Mouse (Mus musculus): ENCODE data around the gene Prr27. TPM values are rescaled to one million over a fixed set of nuclear protein-coding genes. Genes with fewer than 3 reads are reported as not detected.

Gene Prr27
- polyA plus RNA-seq (2011; ENCODE audit: insufficient read depth, insufficient read length, low replicate concordance, missing spikeins): not detected in 2 replicates

DNA sequence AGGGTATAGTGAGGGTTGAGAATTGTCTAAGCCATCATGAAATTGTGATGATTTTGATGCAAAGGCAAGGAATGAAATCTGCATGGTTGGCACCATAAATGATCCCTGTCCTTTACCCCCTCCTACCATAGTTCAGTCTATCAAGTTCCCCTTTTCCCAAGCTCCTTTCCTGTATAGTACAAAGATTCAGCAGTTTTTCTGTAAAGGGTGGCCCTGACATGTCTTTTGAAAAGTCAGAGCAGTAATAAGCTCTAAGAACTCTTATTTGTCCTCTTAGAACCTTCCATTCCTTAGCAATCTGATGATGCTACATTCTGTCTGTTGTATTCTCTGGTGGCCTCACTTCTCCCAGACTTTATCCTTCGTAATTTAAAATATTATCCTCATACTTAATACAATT is at the start of gene Prr27:
Prr27 (plus strand) TSS at position 301 of the 400 bp plus-strand sequence.
- Histone ChIP-seq H3K4me1 (ENCODE audit: control insufficient read depth, insufficient read depth, low read length) (no peaks in the 10 kb centered on the region), H3K4me3 (replicated peaks; ENCODE audit: control insufficient read depth, low read depth, low read length) (no peak within 1 kb of the TSS), H3K27ac (ENCODE audit: control insufficient read depth, insufficient read depth, low read depth, low read length, poor library complexity) (no peak within 1 kb of the TSS)
- TF ChIP-seq CTCF (IDR thresholded peaks at IDR 0.05; ENCODE audit: control insufficient read depth, insufficient read depth, low read length) (no peak), POLR2A (IDR thresholded peaks at IDR 0.05; ENCODE audit: borderline replicate concordance, control insufficient read depth, low read depth, low read length) (no peak)
- WGBS: 40% methylated on average over 1 of the region's 1 CpGs

DNA sequence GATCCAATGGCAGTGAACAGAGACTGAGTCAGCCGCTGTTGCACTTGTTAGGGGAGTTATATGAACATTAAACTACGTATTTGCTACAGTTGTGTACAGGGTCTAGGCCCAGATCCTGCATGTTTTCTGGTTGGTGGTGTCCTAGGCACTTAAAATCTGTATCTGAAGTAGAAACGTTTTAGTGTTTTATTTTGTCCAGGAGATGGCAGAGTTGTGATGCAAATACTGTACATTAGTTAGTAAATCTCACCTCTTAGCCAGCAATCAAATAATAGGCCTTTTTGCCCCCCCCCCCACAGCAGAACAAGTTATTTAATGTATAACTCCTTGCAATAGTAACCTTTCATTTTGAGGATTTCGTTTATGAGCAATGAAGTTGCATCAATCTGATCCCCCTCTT is 42.8 kb upstream of the Prr27 start:
- no peak overlapping the region for H3K4me3 ChIP-seq (replicated peaks; ENCODE audit: control insufficient read depth, low read depth, low read length)
- TF ChIP-seq CTCF (IDR thresholded peaks at IDR 0.05; ENCODE audit: control insufficient read depth, insufficient read depth, low read length): no peak
- WGBS: 41% methylated on average over 4 of the region's 4 CpGs
- no peak overlapping the region for H3K27ac ChIP-seq (ENCODE audit: control insufficient read depth, insufficient read depth, low read depth, low read length, poor library complexity)
- no peaks in the 10 kb centered on the region for H3K4me1 ChIP-seq (ENCODE audit: control insufficient read depth, insufficient read depth, low read length)

DNA sequence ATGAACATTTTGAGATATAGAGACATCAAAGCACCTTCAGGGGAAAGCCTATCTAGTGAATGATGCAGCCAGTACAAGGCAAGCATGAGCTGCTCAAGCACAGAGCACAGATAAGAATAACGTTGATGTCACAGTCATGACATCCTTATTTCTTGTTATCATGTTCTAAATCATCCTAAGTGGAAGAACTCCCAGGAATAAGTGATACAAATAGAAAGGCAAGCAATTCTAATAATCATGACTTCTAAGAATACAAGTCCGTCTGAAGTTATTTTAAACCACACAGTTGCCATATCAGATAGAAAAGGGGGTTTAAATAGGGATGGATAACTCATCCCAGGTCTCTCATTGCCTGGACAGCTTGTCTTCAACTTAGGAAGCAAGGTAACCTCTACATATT is 17.7 kb upstream of the Prr27 start, which contains the start of gene Csn1s2b:
Csn1s2b (plus strand) TSS at position 301 of the 400 bp plus-strand sequence.
- 70% methylated on average over 2 of the region's 2 CpGs for WGBS
- Histone ChIP-seq H3K27ac (ENCODE audit: control insufficient read depth, insufficient read depth, low read depth, low read length, poor library complexity) (no peak within 1 kb of the TSS), H3K4me3 (replicated peaks; ENCODE audit: control insufficient read depth, low read depth, low read length) (no peak within 1 kb of the TSS), H3K4me1 (ENCODE audit: control insufficient read depth, insufficient read depth, low read length) (no peaks in the 10 kb centered on the region)
- TF ChIP-seq POLR2A (IDR thresholded peaks at IDR 0.05; ENCODE audit: borderline replicate concordance, control insufficient read depth, low read depth, low read length) (no peak), CTCF (IDR thresholded peaks at IDR 0.05; ENCODE audit: control insufficient read depth, insufficient read depth, low read length) (no peak)

- Histone ChIP-seq H3K4me1 (ENCODE audit: control insufficient read depth, insufficient read depth, low read length) (no peaks in the 10 kb centered on the region), H3K4me3 (replicated peaks; ENCODE audit: control insufficient read depth, low read depth, low read length) (no peak overlapping the region), H3K27ac (ENCODE audit: control insufficient read depth, insufficient read depth, low read depth, low read length, poor library complexity) (no peak overlapping the region)
- 59% methylated on average over 2 of the region's 2 CpGs for WGBS
- TF ChIP-seq CTCF (IDR thresholded peaks at IDR 0.05; ENCODE audit: control insufficient read depth, insufficient read depth, low read length) (no peak), POLR2A (IDR thresholded peaks at IDR 0.05; ENCODE audit: borderline replicate concordance, control insufficient read depth, low read depth, low read length) (no peak)
Observed at GRCm38 (mm10) chr5:87809253-87809652, 16.2 kb upstream of the Prr27 start.

- no peak overlapping the region for H3K4me3 ChIP-seq (replicated peaks; ENCODE audit: control insufficient read depth, low read depth, low read length)
- 70% methylated on average over 3 of the region's 3 CpGs for WGBS
- H3K27ac ChIP-seq (ENCODE audit: control insufficient read depth, insufficient read depth, low read depth, low read length, poor library complexity): no peak overlapping the region
- TF ChIP-seq POLR2A (IDR thresholded peaks at IDR 0.05; ENCODE audit: borderline replicate concordance, control insufficient read depth, low read depth, low read length) (no peak), CTCF (IDR thresholded peaks at IDR 0.05; ENCODE audit: control insufficient read depth, insufficient read depth, low read length) (no peak)
- no peaks in the 10 kb centered on the region for H3K4me1 ChIP-seq (ENCODE audit: control insufficient read depth, insufficient read depth, low read length)
Observed at GRCm38 (mm10) chr5:87855136-87855716, 29.7 kb downstream of the Prr27 start.

DNA sequence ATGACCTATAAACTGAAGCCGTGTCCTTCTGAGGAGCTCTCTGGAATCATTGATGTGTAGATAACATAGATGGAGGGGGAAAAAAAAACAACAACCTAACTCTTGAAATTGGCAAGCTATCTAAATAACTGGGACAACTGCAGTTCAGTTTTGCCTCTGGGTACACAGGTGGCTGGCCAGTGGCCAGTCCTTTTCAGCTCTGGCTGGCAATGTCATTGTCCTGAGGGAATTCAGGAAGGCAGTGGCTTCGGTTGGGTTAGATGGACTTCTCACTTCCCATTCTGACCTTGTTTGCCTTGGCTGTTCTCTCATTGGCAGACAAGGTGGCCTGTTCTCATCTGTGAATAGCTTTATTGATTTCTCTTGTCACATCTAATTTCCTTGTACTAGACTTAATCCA is 44.6 kb downstream of the Prr27 start:
- WGBS: 75% methylated on average over 2 of the region's 2 CpGs
- TF ChIP-seq CTCF (IDR thresholded peaks at IDR 0.05; ENCODE audit: control insufficient read depth, insufficient read depth, low read length) (no peak), POLR2A (IDR thresholded peaks at IDR 0.05; ENCODE audit: borderline replicate concordance, control insufficient read depth, low read depth, low read length) (no peak)
- Histone ChIP-seq H3K4me3 (replicated peaks; ENCODE audit: control insufficient read depth, low read depth, low read length) (no peak overlapping the region), H3K27ac (ENCODE audit: control insufficient read depth, insufficient read depth, low read depth, low read length, poor library complexity) (no peak overlapping the region), H3K4me1 (ENCODE audit: control insufficient read depth, insufficient read depth, low read length) (no peaks in the 10 kb centered on the region)

DNA sequence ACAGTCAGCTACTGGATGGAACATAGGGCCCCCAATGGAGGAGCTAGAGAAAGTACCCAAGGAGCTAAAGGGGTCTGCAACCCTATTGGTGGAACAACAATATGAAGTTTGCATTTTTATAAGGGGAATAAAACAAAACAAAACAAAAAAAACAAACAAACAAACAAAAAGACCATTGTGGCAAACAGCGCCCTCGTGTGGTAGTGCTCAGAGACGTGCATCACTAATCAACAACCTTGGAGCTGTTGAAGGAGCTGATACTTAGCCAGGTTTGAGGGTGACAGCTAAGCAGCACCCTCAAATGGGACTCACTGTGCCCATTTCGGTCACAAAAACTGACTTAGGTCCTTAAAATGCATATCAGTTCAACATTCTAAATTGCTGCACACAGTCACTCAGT is 45.9 kb downstream of the Prr27 start:
- Histone ChIP-seq H3K4me1 (ENCODE audit: control insufficient read depth, insufficient read depth, low read length) (no peaks in the 10 kb centered on the region), H3K27ac (ENCODE audit: control insufficient read depth, insufficient read depth, low read depth, low read length, poor library complexity) (no peak overlapping the region), H3K4me3 (replicated peaks; ENCODE audit: control insufficient read depth, low read depth, low read length) (no peak overlapping the region)
- WGBS: 33% methylated on average over 4 of the region's 4 CpGs
- TF ChIP-seq POLR2A (IDR thresholded peaks at IDR 0.05; ENCODE audit: borderline replicate concordance, control insufficient read depth, low read depth, low read length): no peak
- TF ChIP-seq CTCF (IDR thresholded peaks at IDR 0.05; ENCODE audit: control insufficient read depth, insufficient read depth, low read length): no peak

DNA sequence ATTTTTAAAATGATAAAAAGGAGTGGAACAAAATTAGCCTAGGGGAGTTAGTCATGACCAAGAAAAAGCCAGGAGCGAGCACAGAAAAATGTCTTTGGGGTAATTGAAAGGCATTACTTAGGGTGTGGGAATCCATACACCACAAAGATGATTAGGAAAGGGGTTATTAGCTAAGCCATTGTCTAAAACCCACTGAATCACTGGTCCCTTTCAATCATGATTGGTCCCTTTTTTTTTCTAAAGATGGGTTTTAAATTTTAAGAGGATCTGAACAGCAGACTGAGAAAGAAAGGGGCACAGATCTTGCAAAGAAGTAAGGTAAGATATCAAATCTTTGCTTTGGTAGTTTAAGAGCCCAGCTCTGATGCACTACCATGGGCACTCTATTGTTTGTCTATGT is 59.2 kb downstream of the Prr27 start, which contains the start of gene Odam:
Odam (plus strand) TSS at position 301 of the 400 bp plus-strand sequence.
- no peak within 1 kb of the TSS for H3K27ac ChIP-seq (ENCODE audit: control insufficient read depth, insufficient read depth, low read depth, low read length, poor library complexity)
- 69% methylated on average over 1 of the region's 1 CpGs for WGBS
- H3K4me3 ChIP-seq (replicated peaks; ENCODE audit: control insufficient read depth, low read depth, low read length): no peak within 1 kb of the TSS
- H3K4me1 ChIP-seq (ENCODE audit: control insufficient read depth, insufficient read depth, low read length): no peaks in the 10 kb centered on the region
- TF ChIP-seq CTCF (IDR thresholded peaks at IDR 0.05; ENCODE audit: control insufficient read depth, insufficient read depth, low read length) (no peak), POLR2A (IDR thresholded peaks at IDR 0.05; ENCODE audit: borderline replicate concordance, control insufficient read depth, low read depth, low read length) (no peak)

Other genes starting within 250 kb of the Prr27 start
- gene Sult1e1, start 234.1 kb upstream of the Prr27 start, polyA plus RNA-seq (2011; ENCODE audit: insufficient read depth, insufficient read length, low replicate concordance, missing spikeins): not detected in 2 replicates
- not detected in 2 replicates for gene Csn1s1, start 159.5 kb upstream of the Prr27 start, polyA plus RNA-seq (2011; ENCODE audit: insufficient read depth, insufficient read length, low replicate concordance, missing spikeins)
- gene Csn2, start 126.1 kb upstream of the Prr27 start, polyA plus RNA-seq (2011; ENCODE audit: insufficient read depth, insufficient read length, low replicate concordance, missing spikeins): not detected in 2 replicates
- not detected in 2 replicates for gene Csn1s2a, start 51.1 kb upstream of the Prr27 start, polyA plus RNA-seq (2011; ENCODE audit: insufficient read depth, insufficient read length, low replicate concordance, missing spikeins)
- gene Csn1s2b, start 17.6 kb upstream of the Prr27 start, polyA plus RNA-seq (2011; ENCODE audit: insufficient read depth, insufficient read length, low replicate concordance, missing spikeins): 0.97 TPM in 1 of 2 replicates, not detected in the other
- not detected in 2 replicates for gene Odam, start 59.3 kb downstream of the Prr27 start, polyA plus RNA-seq (2011; ENCODE audit: insufficient read depth, insufficient read length, low replicate concordance, missing spikeins)
- 2.2 TPM in 1 of 2 replicates, not detected in the other for gene Csn3, start 99.9 kb downstream of the Prr27 start, polyA plus RNA-seq (2011; ENCODE audit: insufficient read depth, insufficient read length, low replicate concordance, missing spikeins)
- 1.6 TPM in 1 of 2 replicates, not detected in the other for gene 2310003L06Rik, start 143.8 kb downstream of the Prr27 start, polyA plus RNA-seq (2011; ENCODE audit: insufficient read depth, insufficient read length, low replicate concordance, missing spikeins)
- gene Gm28434, start 143.8 kb downstream of the Prr27 start, polyA plus RNA-seq (2011; ENCODE audit: insufficient read depth, insufficient read length, low replicate concordance, missing spikeins): not detected in 2 replicates
- not detected in 2 replicates for gene Cabs1, start 153.8 kb downstream of the Prr27 start, polyA plus RNA-seq (2011; ENCODE audit: insufficient read depth, insufficient read length, low replicate concordance, missing spikeins)
- not detected in 2 replicates for gene Smr3a, start 176.9 kb downstream of the Prr27 start, polyA plus RNA-seq (2011; ENCODE audit: insufficient read depth, insufficient read length, low replicate concordance, missing spikeins)

Measured in bone marrow, adult 2 months (tissue).